Mouse (Mus musculus) embryonic facial prominence, embryonic 14.5 days (tissue): ENCODE results near the gene Spib. TPM values are rescaled to one million over a fixed set of nuclear protein-coding genes. Genes with fewer than 3 reads are reported as not detected.
A peak's percentile ranks its signal among the peaks of the same experiment; 100 is the strongest.

Experiments
- ATAC-seq: fragments of 200-750 bp; cut with Nextera tagmentation; 2 replicates; pipeline ENCODE4 v1.8.0; 2017; ENCODE audit warnings: low read depth, moderate number of reproducible peaks, moderate TSS enrichment
- DNase-seq: peaks from one replicate; pipeline ENCODE4 v3.0.0-alpha.2; 2015; ENCODE audit warnings: low spot score
- H3K27ac ChIP-seq: fragments of 300-500 bp; sonication (generic); replicated peaks from 2 replicates; pipeline ENCODE4 v1.5.1; 2014; ENCODE audit warnings: low read depth, mild to moderate bottlenecking, low read length, moderate library complexity
- H3K27me3 ChIP-seq: fragments of 300-500 bp; sonication (generic); replicated peaks from 2 replicates; pipeline ENCODE4 v1.6.1; 2014; ENCODE audit warnings: low read length; ENCODE audit not compliant: control insufficient read depth, insufficient read depth
- H3K36me3 ChIP-seq: fragments of 300-500 bp; sonication (generic); 2 replicates; pipeline ENCODE4 v1.6.1; 2014; ENCODE audit warnings: low read length, mixed read lengths; ENCODE audit not compliant: control insufficient read depth, insufficient read depth
- H3K4me1 ChIP-seq: fragments of 300-500 bp; sonication (generic); 2 replicates; pipeline ENCODE4 v1.6.1; 2014; ENCODE audit warnings: antibody characterized with exemption, low read length; ENCODE audit not compliant: control insufficient read depth, insufficient read depth
- H3K4me2 ChIP-seq: fragments of 300-500 bp; sonication (generic); 2 replicates; pipeline ENCODE4 v1.6.1; 2014; ENCODE audit warnings: low read depth, mild to moderate bottlenecking, low read length, moderate library complexity, mixed read lengths
- H3K4me3 ChIP-seq: fragments of 300-500 bp; sonication (generic); 2 replicates; pipeline ENCODE4 v1.5.1; 2014; ENCODE audit warnings: low read depth, mild to moderate bottlenecking, low read length
- H3K9ac ChIP-seq: fragments of 300-500 bp; sonication (generic); 2 replicates; pipeline ENCODE4 v1.6.1; 2014; ENCODE audit warnings: low read depth, mild to moderate bottlenecking, low read length, moderate library complexity, mixed read lengths
- H3K9me3 ChIP-seq: fragments of 300-500 bp; sonication (generic); 2 replicates; pipeline ENCODE4 v1.6.1; 2016; ENCODE audit warnings: low read length; ENCODE audit not compliant: control insufficient read depth
- WGBS: fragments of 180-500 bp; shearing (Covaris S2); extraction: QIAGEN DNeasy Blood & Tissue Kit; methylation state at CpG from one replicate; pipeline ENCODE4 v1.1.7; 2014; 5-methylcytosine and 5-hydroxymethylcytosine counted together
- polyA plus RNA-seq: library from polyadenylated mRNA; unstranded; fragments of >200 nt; fragmentation: Nextera tagmentation; extraction: Ambion mirVana; gene quantifications from 2 replicates; pipeline ENCODE4 v1.2.1, GENCODE M21; 2014

Spib gene
- polyA plus RNA-seq, 1 experiment from 2014 or later, result 0.26 TPM

DNA sequence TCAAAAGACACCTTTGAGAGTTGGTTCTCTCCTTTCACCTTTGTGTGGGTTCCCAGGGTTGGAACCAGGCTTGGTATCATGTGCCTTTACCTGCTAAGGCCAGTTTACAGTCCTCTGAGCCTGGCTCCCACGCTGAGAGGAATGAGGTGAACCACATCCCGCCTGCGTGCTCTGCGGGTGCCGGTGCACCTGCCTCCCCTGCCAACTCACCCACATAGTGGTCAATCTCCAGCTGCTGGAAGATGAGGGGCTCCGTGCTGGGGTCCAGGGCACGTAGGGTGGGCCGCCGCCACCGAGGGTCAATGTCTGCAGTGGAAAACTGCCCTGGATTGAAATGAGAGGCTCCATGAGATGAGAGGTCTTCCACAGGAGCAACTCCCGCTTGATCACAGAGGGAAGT is 10.7 kb upstream of the Spib start:
- no peaks in the 10 kb centered on the region for H3K27me3 ChIP-seq
- H3K9me3 ChIP-seq, result no peaks in the 10 kb centered on the region
- no peak for DNase-seq
- no peak overlapping the region for H3K4me3 ChIP-seq
- no peak for ATAC-seq
- WGBS, result 96% methylated on average over 11 of the region's 11 CpGs
- peaks cover 7% of the 10 kb centered on the region for H3K4me1 ChIP-seq
- H3K27ac ChIP-seq, result no peak overlapping the region
- H3K4me2 ChIP-seq, result no peak overlapping the region
- peaks cover 57% of the 10 kb centered on the region for H3K36me3 ChIP-seq
- H3K9ac ChIP-seq, result no peak overlapping the region

DNA sequence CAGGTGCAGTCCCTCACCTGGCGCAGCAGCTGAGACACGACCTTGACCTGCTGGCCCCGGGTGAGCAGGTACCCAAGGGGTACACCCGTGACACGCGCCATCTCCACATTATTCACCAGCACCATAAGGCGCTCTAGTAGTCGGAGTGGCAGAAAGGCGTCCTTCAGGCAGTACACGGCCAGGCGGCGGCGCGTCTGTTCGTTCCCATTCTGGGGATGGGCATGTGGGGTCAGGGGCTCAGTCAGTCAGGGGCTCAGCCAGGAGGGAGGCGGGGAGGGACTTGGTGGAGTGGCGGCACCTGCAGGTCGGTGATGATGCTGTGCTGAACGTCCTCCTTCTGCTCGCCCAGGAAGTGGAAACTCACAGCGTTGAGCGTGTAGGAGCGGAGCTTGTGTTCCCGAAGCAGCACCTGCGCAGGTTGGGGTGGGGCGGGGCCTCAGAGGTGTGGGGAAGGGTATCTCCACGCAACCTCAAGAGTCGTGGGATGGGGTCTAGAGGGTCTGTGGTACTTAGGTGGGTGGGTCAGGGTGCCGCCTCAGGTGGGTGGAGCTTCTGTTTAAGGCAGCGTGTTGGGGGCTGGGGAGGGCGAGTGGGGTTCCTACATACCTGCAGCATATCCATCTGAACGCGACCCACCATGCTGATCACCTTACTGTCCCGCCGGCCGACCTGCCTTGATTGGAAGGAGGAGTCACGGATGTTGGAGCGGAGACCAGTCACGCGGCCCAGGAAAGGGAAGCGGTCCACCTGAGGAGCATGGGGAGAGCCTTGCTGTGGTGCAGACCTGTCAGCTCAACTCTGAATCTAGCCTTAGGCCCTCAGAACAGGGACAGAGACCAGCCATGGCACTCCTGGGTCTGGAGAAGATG is 7.1 kb upstream of the Spib start:
- Histone ChIP-seq H3K27me3 (no peaks in the 10 kb centered on the region), H3K4me3 (no peak overlapping the region), H3K36me3 (peaks cover 92% of the 10 kb centered on the region), H3K9me3 (no peaks in the 10 kb centered on the region), H3K27ac (no peak overlapping the region), H3K4me2 (no peak overlapping the region), H3K9ac (no peak overlapping the region), H3K4me1 (no peaks in the 10 kb centered on the region)
- DNase-seq (no peak), ATAC-seq (no peak)
- 92% methylated on average over 41 of the region's 41 CpGs for WGBS

DNA sequence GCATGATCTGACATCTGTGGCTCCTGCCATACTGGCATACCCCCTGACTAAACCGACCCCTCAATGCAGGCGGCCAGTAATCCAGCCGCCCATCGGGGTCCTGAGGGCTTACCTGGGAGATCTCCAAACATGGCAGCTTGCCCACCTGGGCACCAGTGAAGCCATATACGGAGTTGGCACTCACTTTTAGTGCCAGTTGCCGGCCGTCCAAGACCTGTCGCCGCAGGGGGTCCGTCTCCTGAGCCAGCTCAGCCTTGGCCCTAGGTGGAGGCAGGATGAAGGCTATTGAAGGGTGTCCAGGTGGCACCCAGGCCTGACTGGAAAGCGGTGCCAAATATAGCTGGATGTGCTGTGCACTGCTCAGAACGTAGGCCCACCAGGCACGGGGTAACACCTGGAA is 5.6 kb upstream of the Spib start:
- H3K9me3 ChIP-seq, result no peaks in the 10 kb centered on the region
- no peaks in the 10 kb centered on the region for H3K27me3 ChIP-seq
- H3K27ac ChIP-seq, result no peak overlapping the region
- H3K4me1 ChIP-seq, result no peaks in the 10 kb centered on the region
- no peak overlapping the region for H3K9ac ChIP-seq
- DNase-seq (no peak), ATAC-seq (no peak)
- peaks cover 97% of the 10 kb centered on the region for H3K36me3 ChIP-seq
- no peak overlapping the region for H3K4me2 ChIP-seq
- 89% methylated on average over 12 of the region's 13 CpGs for WGBS
- H3K4me3 ChIP-seq, result no peak overlapping the region

DNA sequence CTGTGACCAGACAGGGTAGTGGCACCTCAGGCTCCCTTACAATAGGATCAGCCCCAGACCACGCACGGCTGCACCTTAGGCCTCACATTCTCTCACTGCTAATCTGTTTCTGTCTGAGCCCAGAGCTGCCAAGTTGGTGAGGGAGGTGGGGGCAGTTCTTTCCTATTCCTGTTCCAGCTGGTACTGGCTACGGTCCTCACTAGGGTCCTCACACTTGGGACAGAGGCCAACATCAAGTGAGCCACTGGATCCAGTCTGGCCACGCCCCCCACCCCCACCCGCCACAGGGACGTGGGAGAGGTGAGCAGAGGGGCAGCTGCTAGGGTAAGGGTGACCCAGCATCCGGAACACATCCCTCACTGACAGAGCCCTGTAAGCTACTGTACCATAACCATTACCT is 5.1 kb upstream of the Spib start:
- no peak overlapping the region for H3K27ac ChIP-seq
- peaks cover 92% of the 10 kb centered on the region for H3K36me3 ChIP-seq
- DNase-seq (no peak), ATAC-seq (no peak)
- 0 out of 2 replicates have a peak overlapping the region, but pooled peaks have one; percentile 6 for H3K9ac ChIP-seq
- H3K4me3 ChIP-seq, result no peak overlapping the region
- no peaks in the 10 kb centered on the region for H3K4me1 ChIP-seq
- WGBS, result 82% methylated on average over 7 of the region's 7 CpGs
- H3K27me3 ChIP-seq, result no peaks in the 10 kb centered on the region
- no peak overlapping the region for H3K4me2 ChIP-seq
- H3K9me3 ChIP-seq, result no peaks in the 10 kb centered on the region

DNA sequence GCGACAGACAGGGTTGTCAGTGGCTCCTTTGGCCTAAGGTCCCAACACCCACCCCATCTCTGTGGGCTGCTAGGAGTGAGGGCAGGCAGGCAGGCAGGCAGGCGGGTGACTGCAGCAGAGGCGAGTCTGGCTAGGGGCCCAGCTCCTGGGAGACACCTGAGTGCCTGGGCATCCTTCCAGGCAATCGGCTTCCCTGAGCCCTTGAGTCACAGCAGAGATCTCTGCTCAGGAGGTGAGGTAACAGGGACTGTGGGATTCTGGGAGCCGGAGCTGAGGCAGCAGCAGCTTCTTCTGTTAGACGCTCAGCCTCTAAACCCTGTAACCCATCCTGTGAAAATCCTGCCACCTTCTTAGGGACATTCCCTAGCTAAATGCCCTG is 4.7 kb upstream of the Spib start:
- DNase-seq (no peak), ATAC-seq (no peak)
- no peaks in the 10 kb centered on the region for H3K4me1 ChIP-seq
- H3K9ac ChIP-seq, result 0 out of 2 replicates have a peak overlapping the region, but pooled peaks have one; percentile 6
- no peaks in the 10 kb centered on the region for H3K9me3 ChIP-seq
- no peak overlapping the region for H3K4me3 ChIP-seq
- no peaks in the 10 kb centered on the region for H3K27me3 ChIP-seq
- no peak overlapping the region for H3K27ac ChIP-seq
- peaks cover 87% of the 10 kb centered on the region for H3K36me3 ChIP-seq
- WGBS, result 73% methylated on average over 6 of the region's 6 CpGs
- no peak overlapping the region for H3K4me2 ChIP-seq

DNA sequence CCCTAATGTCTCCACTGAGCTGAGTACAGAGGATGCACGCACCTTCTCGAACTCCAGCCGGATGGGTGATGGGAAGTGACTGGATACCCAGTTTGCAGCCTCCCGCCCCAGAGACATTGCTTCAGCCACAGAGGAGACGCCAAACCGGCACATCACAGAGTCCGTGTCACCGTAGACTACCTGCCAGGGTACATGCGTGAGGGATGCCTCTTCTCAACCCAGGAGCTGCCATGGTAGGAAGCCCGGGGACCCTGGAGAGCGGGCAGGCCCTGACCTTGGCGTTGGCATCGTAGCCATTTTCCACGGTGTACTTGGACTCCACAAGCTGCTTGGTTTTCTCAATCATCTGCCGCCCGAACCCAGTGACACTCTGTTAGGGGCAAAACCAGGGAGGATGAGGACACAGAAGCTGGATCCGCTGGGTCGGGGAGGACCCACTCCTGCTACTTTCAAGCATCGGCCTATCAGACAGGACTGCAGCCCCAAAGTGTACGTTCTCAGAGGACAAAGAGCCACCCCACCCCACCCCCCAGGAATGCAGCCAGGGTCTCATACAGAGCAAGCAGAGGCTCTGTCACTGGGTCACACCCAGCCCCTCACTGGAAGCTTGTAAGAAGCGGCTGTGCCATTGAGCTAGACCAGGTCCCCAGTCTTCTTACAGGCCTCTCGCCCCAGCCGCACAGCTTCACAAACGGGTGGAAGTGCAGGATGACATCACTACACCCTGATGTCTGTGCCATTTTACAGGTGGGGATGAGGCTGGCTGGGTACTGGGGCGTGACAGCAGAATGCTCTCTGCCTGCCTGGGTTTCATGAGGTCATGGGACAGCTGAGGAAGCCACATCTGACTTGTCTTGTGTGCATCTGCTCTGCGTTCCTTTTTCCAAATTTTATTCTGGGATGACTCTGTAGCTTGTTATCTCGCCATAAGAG is 4.1 kb upstream of the Spib start:
- Histone ChIP-seq H3K27me3 (no peaks in the 10 kb centered on the region), H3K9me3 (no peaks in the 10 kb centered on the region), H3K4me3 (no peak overlapping the region), H3K9ac (no peak overlapping the region), H3K4me2 (no peak overlapping the region), H3K27ac (no peak overlapping the region), H3K36me3 (peaks cover 81% of the 10 kb centered on the region), H3K4me1 (no peaks in the 10 kb centered on the region)
- ATAC-seq, result no peak
- WGBS, result 91% methylated on average over 26 of the region's 27 CpGs
- DNase-seq, result no peak

DNA sequence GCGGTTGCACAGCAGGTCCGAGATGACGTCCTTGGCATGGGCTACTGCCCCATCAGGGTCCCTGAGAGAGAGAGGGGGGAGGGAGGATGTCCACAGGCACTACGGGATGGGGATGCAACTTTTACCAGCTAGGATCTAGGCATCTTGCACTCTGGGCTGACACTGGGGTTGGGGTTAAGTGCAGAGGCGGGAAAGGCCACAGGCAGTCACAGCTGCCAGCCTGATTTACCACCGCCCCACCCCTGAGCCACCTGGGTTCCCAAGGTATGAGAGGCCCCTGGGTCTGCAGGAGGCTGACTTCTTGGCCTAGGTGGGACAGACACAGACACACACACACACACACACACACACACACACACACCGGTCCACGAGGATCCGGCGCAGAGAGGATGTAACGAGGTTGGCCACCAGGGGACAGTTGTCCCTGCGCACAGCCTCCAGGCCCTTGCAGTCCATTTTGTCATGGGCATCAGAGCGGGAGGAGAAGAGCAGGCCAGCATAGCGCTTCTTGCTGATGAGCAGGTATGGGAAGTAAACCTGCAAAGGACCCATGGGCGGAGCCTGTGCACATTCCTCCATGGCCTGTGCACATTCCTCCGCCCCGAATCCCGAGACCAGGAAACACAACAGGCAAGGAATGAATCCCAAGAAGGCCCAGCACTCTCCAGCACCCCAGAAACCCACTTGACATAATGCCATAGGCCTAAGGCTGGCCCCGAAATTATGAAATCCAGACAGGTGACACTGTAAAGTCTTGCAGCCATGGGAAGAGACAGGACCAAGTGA is 3.0 kb upstream of the Spib start:
- H3K9me3 ChIP-seq, result no peaks in the 10 kb centered on the region
- H3K36me3 ChIP-seq, result peaks cover 70% of the 10 kb centered on the region
- H3K4me2 ChIP-seq, result no peak overlapping the region
- H3K9ac ChIP-seq, result no peak overlapping the region
- no peak overlapping the region for H3K4me3 ChIP-seq
- no peak overlapping the region for H3K27ac ChIP-seq
- DNase-seq (no peak), ATAC-seq (no peak)
- no peaks in the 10 kb centered on the region for H3K4me1 ChIP-seq
- no peaks in the 10 kb centered on the region for H3K27me3 ChIP-seq
- 88% methylated on average over 18 of the region's 19 CpGs for WGBS

DNA sequence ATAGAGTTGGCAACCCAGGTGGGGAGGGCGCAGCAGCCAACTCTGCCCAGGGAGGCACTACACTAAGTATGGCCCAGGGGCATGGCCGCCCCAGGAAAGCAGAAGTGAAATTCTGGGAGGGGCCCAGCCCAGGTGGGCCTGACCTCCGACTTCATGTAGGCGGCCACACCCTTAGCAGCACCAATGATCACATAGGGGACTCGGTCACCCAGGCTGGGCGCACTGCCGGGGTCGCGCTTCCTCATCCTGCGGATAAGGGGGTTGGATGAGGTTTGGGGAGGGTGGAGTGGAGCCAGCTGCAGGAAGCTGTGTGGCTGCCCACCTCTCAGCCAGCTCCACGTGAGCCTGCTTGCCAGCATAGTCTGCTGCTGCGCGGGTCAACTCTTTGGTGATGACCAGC is 2.4 kb upstream of the Spib start:
- Histone ChIP-seq H3K36me3 (peaks cover 64% of the 10 kb centered on the region), H3K4me2 (no peak overlapping the region), H3K4me1 (no peaks in the 10 kb centered on the region), H3K9me3 (no peaks in the 10 kb centered on the region), H3K27me3 (no peaks in the 10 kb centered on the region), H3K27ac (no peak overlapping the region), H3K9ac (no peak overlapping the region), H3K4me3 (no peak overlapping the region)
- DNase-seq (no peak), ATAC-seq (no peak)
- WGBS, result 86% methylated on average over 13 of the region's 13 CpGs
